Mouse (Mus musculus) kidney, adult 2 months (tissue): ENCODE measurements around the gene Hectd4. TPM values are rescaled to one million over a fixed set of nuclear protein-coding genes. Genes with fewer than 3 reads are reported as not detected.

Experiments used
- DNase-seq: peaks from one replicate; pipeline ENCODE4 v3.0.0; 2021
- H3K27ac ChIP-seq: fragments of 200-500 bp; 2 replicates; pipeline ENCODE4 v1.5.1; 2012; ENCODE audit warnings: low read depth, low read length, control low read depth, inconsistent platforms; ENCODE audit not compliant: insufficient read depth
- H3K27me3 ChIP-seq: fragments of 200-500 bp; replicated peaks from 2 replicates; pipeline ENCODE4 v1.6.1; 2012; ENCODE audit warnings: mild to moderate bottlenecking, moderate library complexity, low read length, inconsistent platforms; ENCODE audit not compliant: control insufficient read depth, insufficient read depth
- H3K36me3 ChIP-seq: fragments of 200-500 bp; 2 replicates; pipeline ENCODE4 v1.6.1; 2012; ENCODE audit warnings: mild to moderate bottlenecking, moderate library complexity, low read length, inconsistent platforms; ENCODE audit not compliant: control insufficient read depth, insufficient read depth
- H3K4me1 ChIP-seq: fragments of 200-500 bp; 2 replicates; pipeline ENCODE4 v1.6.1; 2011; ENCODE audit warnings: low read length; ENCODE audit not compliant: control insufficient read depth, insufficient read depth
- H3K4me3 ChIP-seq: fragments of 200-500 bp; 2 replicates; pipeline ENCODE4 v1.5.1; 2011; ENCODE audit warnings: mild to moderate bottlenecking, low read depth, low read length, control low read depth; ENCODE audit not compliant: insufficient read depth
- CTCF ChIP-seq: fragments of 200-500 bp; conservative IDR thresholded peaks from 2 replicates; pipeline ENCODE4 v1.5.1; 2011; ENCODE audit warnings: low read depth, mild to moderate bottlenecking, control low read depth, low read length, moderate library complexity, mixed read lengths; ENCODE audit not compliant: insufficient read depth, insufficient read length
- POLR2A ChIP-seq: fragments of 200-500 bp; IDR thresholded peaks from one replicate; pipeline ENCODE4 v1.6.1; 2011; ENCODE audit warnings: low read depth, low read length, control low read depth
- WGBS: fragments of 180-500 bp; shearing (Covaris S2); methylation state at CpG from one replicate; pipeline ENCODE4 v1.1.7; 2018; 5-methylcytosine and 5-hydroxymethylcytosine counted together
- polyA plus RNA-seq: library from polyadenylated mRNA; depleted of rRNA; stranded (reverse); fragments of >200 nt; gene quantifications from 2 replicates; pipeline ENCODE4 v1.2.3, GENCODE M21; 2012; rRNA removed

Gene Hectd4
- polyA plus RNA-seq, result 10.1 and 12.3 TPM in 2 replicates

- H3K27me3 ChIP-seq, result no peaks in the 10 kb centered on the region
- DNase-seq, result peak; percentile 97
- peak within 1 kb of the TSS; percentile 74 for H3K4me3 ChIP-seq
- H3K4me1 ChIP-seq, result peaks cover 5% of the 10 kb centered on the region
- peak; percentile 54 for TF ChIP-seq POLR2A
- TF ChIP-seq CTCF, result no peak
- H3K36me3 ChIP-seq, result no peaks in the 10 kb centered on the region
- 1% methylated on average over 88 of the region's 90 CpGs for WGBS
- H3K27ac ChIP-seq, result no peak within 1 kb of the TSS
Observed at GRCm38 (mm10) chr5:121219980-121220731, at the start of gene Hectd4. Hectd4 (plus strand) TSS chr5:121220219.

DNA sequence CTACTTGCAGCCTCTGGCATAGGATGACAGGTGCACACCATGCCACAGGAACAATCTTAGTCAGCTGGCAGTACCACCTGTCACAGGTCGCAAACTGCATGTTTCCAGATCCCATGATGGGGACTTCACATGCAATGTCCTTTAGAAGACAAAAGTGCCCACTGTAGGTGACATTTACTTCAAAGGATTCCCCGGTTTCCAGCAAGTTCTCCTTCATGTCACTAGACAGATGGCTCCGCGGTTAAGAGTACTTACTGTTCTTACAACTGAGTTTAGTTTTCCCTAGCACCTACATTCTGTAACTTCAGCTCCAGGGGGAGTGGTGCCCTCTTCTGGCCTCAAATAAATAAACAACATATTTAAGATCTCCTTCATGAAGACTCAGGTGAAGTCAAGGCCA is 47.2 kb upstream of the Hectd4 start:
- H3K4me3 ChIP-seq, result no peak overlapping the region
- TF ChIP-seq POLR2A (no peak), CTCF (no peak)
- H3K27me3 ChIP-seq, result no peaks in the 10 kb centered on the region
- H3K36me3 ChIP-seq, result no peaks in the 10 kb centered on the region
- WGBS, result 73% methylated on average over 4 of the region's 4 CpGs
- H3K4me1 ChIP-seq, result peaks cover 4% of the 10 kb centered on the region; the same call in 1 of the 2 replicates
- no peak overlapping the region for H3K27ac ChIP-seq
- peak; percentile 33 for DNase-seq

DNA sequence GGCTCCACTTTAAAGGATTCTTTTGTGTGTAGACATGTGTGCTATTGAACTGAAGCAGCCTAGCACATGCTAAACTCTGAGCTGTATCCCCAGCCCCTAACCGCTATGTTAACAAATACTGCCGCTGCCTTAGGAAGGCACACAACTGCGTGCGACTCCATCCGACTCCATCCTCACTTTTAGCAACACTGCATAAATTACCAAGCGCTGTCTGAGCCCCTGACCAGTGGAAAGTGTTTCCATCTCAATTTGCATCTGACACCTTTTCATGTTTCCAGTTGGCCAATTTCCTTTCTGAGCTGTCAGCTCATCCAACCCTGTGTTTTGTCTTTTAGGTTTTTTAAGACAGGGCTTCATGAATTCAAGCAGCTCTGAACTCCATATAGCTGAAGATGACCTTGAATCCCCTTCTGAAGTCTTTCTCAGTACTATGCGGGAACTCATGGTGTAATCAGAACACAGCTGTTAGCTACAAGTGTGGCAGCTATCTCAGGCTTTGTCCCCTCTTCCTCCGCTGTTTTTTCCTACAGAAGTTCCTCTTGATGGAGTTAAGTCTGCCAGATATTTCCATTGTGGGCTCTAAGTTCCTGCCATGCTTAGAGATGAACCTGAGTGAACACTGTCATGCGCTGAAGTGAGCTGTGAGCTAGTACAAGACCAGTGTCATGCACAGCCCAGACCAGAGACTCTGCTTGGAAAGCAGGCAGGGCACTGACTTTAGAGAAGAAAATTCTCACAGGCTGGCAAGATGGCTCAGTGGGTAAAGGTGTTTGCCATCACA is 40.8 kb upstream of the Hectd4 start:
- Histone ChIP-seq H3K27ac (no peak overlapping the region), H3K27me3 (no peaks in the 10 kb centered on the region), H3K4me3 (no peak overlapping the region), H3K36me3 (no peaks in the 10 kb centered on the region), H3K4me1 (peaks cover 6% of the 10 kb centered on the region)
- WGBS, result 65% methylated on average over 9 of the region's 9 CpGs
- no peak for DNase-seq
- no peak for TF ChIP-seq POLR2A
- TF ChIP-seq CTCF, result no peak

DNA sequence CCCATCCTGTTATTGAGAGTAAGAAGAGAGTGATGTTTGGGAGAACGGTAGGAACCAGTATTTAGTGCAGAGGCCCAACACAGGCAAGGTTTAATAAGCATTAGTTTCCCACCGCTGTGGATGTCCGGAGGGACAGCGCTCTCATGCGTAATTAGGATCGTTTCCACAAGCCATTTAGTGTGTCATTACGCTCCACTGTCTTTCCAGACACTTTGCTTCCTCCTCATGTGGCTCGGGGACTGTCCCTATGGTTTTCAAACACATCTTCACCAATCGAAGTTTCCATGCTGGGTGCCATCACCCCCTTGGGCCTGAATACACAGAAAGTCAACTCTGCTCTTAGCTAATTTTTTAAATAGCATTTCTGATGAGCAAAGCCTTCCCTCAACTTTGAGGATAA is 36.8 kb upstream of the Hectd4 start:
- Histone ChIP-seq H3K27ac (no peak overlapping the region), H3K27me3 (no peaks in the 10 kb centered on the region), H3K36me3 (no peaks in the 10 kb centered on the region), H3K4me3 (no peak overlapping the region), H3K4me1 (peaks cover 19% of the 10 kb centered on the region)
- TF ChIP-seq CTCF (no peak), POLR2A (no peak)
- 63% methylated on average over 9 of the region's 9 CpGs for WGBS
- no peak for DNase-seq

GRCm38 (mm10) chr5:121184375-121184774 is 35.6 kb upstream of the Hectd4 start:
- Histone ChIP-seq H3K4me1 (peaks cover 20% of the 10 kb centered on the region), H3K27me3 (no peaks in the 10 kb centered on the region), H3K36me3 (no peaks in the 10 kb centered on the region), H3K27ac (no peak overlapping the region), H3K4me3 (no peak overlapping the region)
- TF ChIP-seq POLR2A, result no peak
- TF ChIP-seq CTCF, result no peak
- WGBS, result 51% methylated on average over 2 of the region's 2 CpGs
- no peak for DNase-seq

DNA sequence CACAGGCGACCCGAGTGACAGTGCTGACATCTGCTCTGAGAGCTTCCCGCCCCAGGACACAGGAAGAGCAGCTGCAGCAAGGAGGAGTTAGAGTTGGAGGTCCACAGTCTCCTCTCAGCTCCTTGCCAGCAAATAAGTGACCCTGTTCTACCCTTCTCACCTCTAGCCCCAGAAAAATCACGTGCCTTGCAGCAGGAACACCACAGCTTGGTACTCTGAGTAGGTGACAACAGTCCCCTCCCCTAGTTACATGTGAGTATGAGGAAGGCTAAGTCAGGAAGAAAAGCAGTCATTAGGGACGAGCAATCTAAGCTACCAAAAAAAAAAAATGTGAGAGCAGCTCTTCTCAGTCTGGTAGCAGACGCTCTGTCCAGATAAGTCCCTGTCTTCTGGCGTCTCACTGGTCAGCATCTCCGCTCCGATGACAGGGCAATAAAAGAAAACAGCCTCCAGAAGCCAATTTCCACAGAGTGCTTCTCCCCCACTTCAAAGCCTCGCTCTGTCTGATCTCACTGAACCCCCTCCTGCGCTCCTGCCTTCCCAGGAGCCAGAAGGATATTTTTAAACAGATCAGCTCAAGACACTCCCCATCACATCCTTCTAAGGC is 35.0 kb upstream of the Hectd4 start:
- Histone ChIP-seq H3K4me3 (no peak overlapping the region), H3K4me1 (peaks cover 23% of the 10 kb centered on the region), H3K27me3 (no peaks in the 10 kb centered on the region), H3K36me3 (no peaks in the 10 kb centered on the region), H3K27ac (no peak overlapping the region)
- WGBS, result 26% methylated on average over 11 of the region's 11 CpGs
- TF ChIP-seq CTCF (no peak), POLR2A (no peak)
- DNase-seq, result peak; percentile 37

- Histone ChIP-seq H3K4me1 (peaks cover 23% of the 10 kb centered on the region), H3K36me3 (no peaks in the 10 kb centered on the region), H3K4me3 (no peak overlapping the region), H3K27ac (no peak overlapping the region), H3K27me3 (no peaks in the 10 kb centered on the region)
- no peak for DNase-seq
- WGBS, result 66% methylated on average over 8 of the region's 8 CpGs
- no peak for TF ChIP-seq POLR2A
- no peak for TF ChIP-seq CTCF
Observed at GRCm38 (mm10) chr5:121187580-121188001, 32.4 kb upstream of the Hectd4 start.
